Mouse (Mus musculus) C2C12 (cell line): Measurements from ENCODE around the gene Gm3233.
A peak's percentile ranks its signal among the peaks of the same experiment; 100 is the strongest.

ENCODE experiments used
- CTCF ChIP-seq: IDR thresholded peaks from one replicate; pipeline ENCODE4 v1.5.1; 2011; ENCODE audit not compliant: control insufficient read depth, insufficient read depth, insufficient read length
- MYOD1 ChIP-seq: IDR thresholded peaks from one replicate; pipeline ENCODE4 v1.6.1; 2011; ENCODE audit warnings: low read depth; ENCODE audit not compliant: control insufficient read depth, insufficient read length
- USF1 ChIP-seq: IDR thresholded peaks from one replicate; pipeline ENCODE4 v1.6.1; 2011; ENCODE audit warnings: low read depth, mild to moderate bottlenecking, control low read depth, moderate library complexity

DNA sequence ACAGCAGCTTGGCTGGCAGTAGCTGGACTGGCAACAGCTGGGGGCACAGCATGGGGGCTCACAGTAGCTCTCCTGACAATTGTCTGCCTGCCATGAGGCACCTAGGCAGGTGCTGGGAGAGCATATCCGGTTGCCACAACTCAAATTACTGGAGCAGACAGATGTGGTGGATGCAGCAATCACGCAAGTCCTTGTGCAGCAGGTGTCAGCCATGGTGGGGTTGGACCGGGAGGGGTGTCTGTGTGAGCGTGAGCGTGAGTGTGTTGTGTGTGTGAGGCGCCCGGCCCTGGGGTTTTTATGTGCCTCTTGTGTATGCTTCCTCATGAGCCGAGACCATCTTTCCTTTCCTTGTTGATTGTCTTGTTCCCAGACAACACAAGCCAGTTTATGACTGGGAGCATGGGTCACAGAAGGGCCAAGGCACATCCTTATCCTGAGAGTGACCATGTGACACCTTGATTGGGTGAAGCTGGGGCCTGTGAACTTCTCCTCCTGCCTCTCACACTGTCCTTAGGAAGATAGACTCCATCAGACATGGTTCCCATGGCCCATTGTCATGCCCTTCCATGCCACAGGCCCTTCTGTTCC, 39.5 kb upstream of the Gm3233 start, which contains the start of gene Gm19668:
- TF ChIP-seq CTCF (no peak), MYOD1 (peak; percentile 19), USF1 (no peak)
